Mouse (Mus musculus) limb, embryonic 11.5 days (tissue): ENCODE data around the gene Gm45716. TPM values are rescaled to one million over a fixed set of nuclear protein-coding genes. Genes with fewer than 3 reads are reported as not detected.

Experiments
- ATAC-seq: fragments of 200-750 bp; cut with Nextera tagmentation; 2 replicates; pipeline ENCODE4 v1.8.0; 2017; ENCODE audit warnings: low read depth; ENCODE audit not compliant: insufficient number of reproducible peaks, low FRiP score, low TSS enrichment
- DNase-seq: peaks from one replicate; pipeline ENCODE4 v3.0.0-alpha.2; 2015; ENCODE audit warnings: low spot score
- H3K27ac ChIP-seq: fragments of 300-500 bp; sonication (generic); replicated peaks from 2 replicates; pipeline ENCODE4 v1.5.1; 2014; ENCODE audit warnings: low read depth, mild to moderate bottlenecking, low read length
- H3K27me3 ChIP-seq: fragments of 300-500 bp; sonication (generic); 2 replicates; pipeline ENCODE4 v1.6.1; 2014; ENCODE audit warnings: mild to moderate bottlenecking, low read length, mixed read lengths; ENCODE audit not compliant: control insufficient read depth, insufficient read depth
- H3K36me3 ChIP-seq: fragments of 300-500 bp; sonication (generic); 2 replicates; pipeline ENCODE4 v1.6.1; 2014; ENCODE audit warnings: mild to moderate bottlenecking, low read length, moderate library complexity, mixed read lengths; ENCODE audit not compliant: control insufficient read depth, insufficient read depth
- H3K4me1 ChIP-seq: fragments of 300-500 bp; sonication (generic); 2 replicates; pipeline ENCODE4 v1.6.1; 2014; ENCODE audit warnings: low read length, mixed read lengths; ENCODE audit not compliant: control insufficient read depth, insufficient read depth
- H3K4me2 ChIP-seq: fragments of 300-500 bp; sonication (generic); 2 replicates; pipeline ENCODE4 v1.6.1; 2014; ENCODE audit warnings: low read depth, mild to moderate bottlenecking, moderate library complexity; ENCODE audit not compliant: severe bottlenecking
- H3K4me3 ChIP-seq: fragments of 300-500 bp; sonication (generic); 2 replicates; pipeline ENCODE4 v1.5.1; 2014; ENCODE audit warnings: low read depth, low read length
- H3K9ac ChIP-seq: fragments of 300-500 bp; sonication (generic); 2 replicates; pipeline ENCODE4 v1.6.1; 2014; ENCODE audit warnings: mild to moderate bottlenecking, low read length
- H3K9me3 ChIP-seq: fragments of 300-500 bp; sonication (generic); 2 replicates; pipeline ENCODE4 v1.6.1; 2016; ENCODE audit warnings: low read length; ENCODE audit not compliant: control insufficient read depth
- WGBS: fragments of 180-500 bp; shearing (Covaris S2); extraction: QIAGEN DNeasy Blood & Tissue Kit; methylation state at CpG from one replicate; pipeline ENCODE4 v1.1.7; 2014; 5-methylcytosine and 5-hydroxymethylcytosine counted together
- polyA plus RNA-seq: library from polyadenylated mRNA; unstranded; fragments of >200 nt; fragmentation: Nextera tagmentation; extraction: Ambion mirVana; gene quantifications from 2 replicates; pipeline ENCODE4 v1.2.1, GENCODE M21; 2014

Gene Gm45716
- polyA plus RNA-seq, 1 experiment from 2014 or later = 10.4 TPM

- H3K4me3 ChIP-seq = no peak overlapping the region
- H3K9ac ChIP-seq = no peak overlapping the region
- DNase-seq = no peak
- H3K27me3 ChIP-seq = no peaks in the 10 kb centered on the region
- 69% methylated on average over 1 of the region's 1 CpGs for WGBS
- H3K4me2 ChIP-seq = no peak overlapping the region
- H3K36me3 ChIP-seq = no peaks in the 10 kb centered on the region
- H3K9me3 ChIP-seq = no peaks in the 10 kb centered on the region
- H3K27ac ChIP-seq = no peak overlapping the region
- ATAC-seq = no peak
- H3K4me1 ChIP-seq = no peaks in the 10 kb centered on the region
Observed at GRCm38 (mm10) chr11:90194946-90195345, 7.5 kb downstream of the Gm45716 start.

GRCm38 (mm10) chr11:90195756-90196520, 8.5 kb downstream of the Gm45716 start:
- Histone ChIP-seq H3K27me3 (no peaks in the 10 kb centered on the region), H3K9me3 (no peaks in the 10 kb centered on the region), H3K36me3 (no peaks in the 10 kb centered on the region), H3K4me2 (no peak overlapping the region), H3K9ac (no peak overlapping the region), H3K4me3 (no peak overlapping the region), H3K4me1 (no peaks in the 10 kb centered on the region), H3K27ac (no peak overlapping the region)
- ATAC-seq = no peak
- no peak for DNase-seq
- 90% methylated on average over 11 of the region's 11 CpGs for WGBS

DNA sequence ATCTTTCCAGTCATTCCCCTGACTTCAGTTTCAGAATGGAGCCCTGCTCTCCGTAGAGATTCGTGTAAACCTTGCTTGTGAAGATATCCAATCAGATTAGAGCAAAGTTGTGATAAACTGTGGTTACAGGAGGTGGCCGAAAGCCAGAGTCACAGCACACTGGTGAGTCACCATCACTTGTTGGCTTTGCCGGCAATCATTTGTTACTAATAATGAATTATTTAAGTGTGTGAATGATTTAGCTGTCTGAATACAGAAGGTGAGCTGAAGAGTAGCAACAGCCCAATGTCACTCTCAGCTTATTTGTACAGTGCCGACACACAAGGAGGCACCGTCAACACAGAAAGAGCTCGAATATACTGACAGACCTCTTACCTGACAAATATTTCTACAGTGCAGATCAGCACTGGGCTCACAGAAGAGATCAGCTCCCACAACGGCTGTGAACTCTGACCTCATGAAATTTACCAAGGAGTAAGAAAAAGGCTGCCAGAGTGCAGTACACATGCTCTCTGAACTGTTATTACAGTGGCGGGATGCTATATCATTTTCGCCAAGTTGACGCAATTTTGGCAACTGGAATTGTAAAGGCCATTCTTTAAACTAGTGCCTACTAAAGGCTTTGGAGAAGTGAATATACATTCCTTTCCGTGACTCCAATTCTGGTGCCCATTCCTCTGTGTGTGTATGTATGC, 9.2 kb downstream of the Gm45716 start:
- Histone ChIP-seq H3K36me3 (no peaks in the 10 kb centered on the region), H3K4me3 (no peak overlapping the region), H3K9ac (no peak overlapping the region), H3K4me2 (no peak overlapping the region), H3K27me3 (no peaks in the 10 kb centered on the region), H3K4me1 (no peaks in the 10 kb centered on the region), H3K9me3 (no peaks in the 10 kb centered on the region), H3K27ac (no peak overlapping the region)
- DNase-seq = no peak
- no peak for ATAC-seq
- WGBS = 86% methylated on average over 12 of the region's 12 CpGs

DNA sequence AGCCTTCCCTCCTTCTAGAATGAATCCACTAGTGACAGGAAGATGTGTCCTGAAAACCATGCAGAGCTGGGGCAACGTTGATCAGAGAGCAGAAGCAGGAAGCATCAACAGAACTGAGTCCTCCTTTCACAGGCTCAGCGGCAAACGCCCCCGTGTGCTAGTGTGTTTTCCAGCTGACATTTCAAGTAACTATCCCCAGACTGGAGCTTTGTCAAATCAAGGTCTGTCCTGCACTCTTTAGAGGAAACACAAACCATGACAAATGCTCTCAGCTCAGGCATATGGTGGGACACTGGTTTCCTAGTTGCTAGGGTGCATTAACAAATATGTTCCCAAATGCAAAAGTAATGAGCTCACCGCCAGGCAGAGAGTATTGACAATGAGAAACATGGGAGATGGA, 10.6 kb downstream of the Gm45716 start:
- DNase-seq = no peak
- no peak for ATAC-seq
- H3K4me1 ChIP-seq = no peaks in the 10 kb centered on the region
- H3K9ac ChIP-seq = no peak overlapping the region
- 71% methylated on average over 5 of the region's 5 CpGs for WGBS
- no peak overlapping the region for H3K27ac ChIP-seq
- no peaks in the 10 kb centered on the region for H3K9me3 ChIP-seq
- H3K4me3 ChIP-seq = no peak overlapping the region
- H3K36me3 ChIP-seq = no peaks in the 10 kb centered on the region
- no peaks in the 10 kb centered on the region for H3K27me3 ChIP-seq
- no peak overlapping the region for H3K4me2 ChIP-seq

DNA sequence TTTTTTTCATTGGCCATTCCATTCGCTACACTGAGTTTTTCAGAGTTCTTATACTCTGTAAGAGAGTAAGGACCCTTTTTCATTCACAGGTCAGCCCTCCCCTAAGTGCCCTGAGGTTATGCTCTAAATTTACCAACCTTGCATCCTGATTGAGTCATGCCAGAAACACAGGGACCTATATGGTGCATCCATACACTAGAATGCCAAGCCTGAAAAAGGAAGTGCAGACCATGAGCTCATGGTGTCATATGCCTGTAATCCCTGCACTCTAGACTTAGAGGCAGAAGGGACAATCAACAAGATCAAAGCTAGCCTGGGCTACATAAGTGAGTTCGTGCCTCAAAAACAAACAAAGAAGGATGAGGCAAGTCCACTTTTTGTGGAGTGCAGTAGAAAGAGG, 13.3 kb downstream of the Gm45716 start:
- no peaks in the 10 kb centered on the region for H3K27me3 ChIP-seq
- H3K4me2 ChIP-seq = no peak overlapping the region
- H3K36me3 ChIP-seq = no peaks in the 10 kb centered on the region
- no peak overlapping the region for H3K27ac ChIP-seq
- H3K9ac ChIP-seq = no peak overlapping the region
- no peak overlapping the region for H3K4me3 ChIP-seq
- H3K4me1 ChIP-seq = no peaks in the 10 kb centered on the region
- no peaks in the 10 kb centered on the region for H3K9me3 ChIP-seq
- DNase-seq (no peak), ATAC-seq (no peak)
- WGBS = 82% methylated on average over 2 of the region's 2 CpGs

DNA sequence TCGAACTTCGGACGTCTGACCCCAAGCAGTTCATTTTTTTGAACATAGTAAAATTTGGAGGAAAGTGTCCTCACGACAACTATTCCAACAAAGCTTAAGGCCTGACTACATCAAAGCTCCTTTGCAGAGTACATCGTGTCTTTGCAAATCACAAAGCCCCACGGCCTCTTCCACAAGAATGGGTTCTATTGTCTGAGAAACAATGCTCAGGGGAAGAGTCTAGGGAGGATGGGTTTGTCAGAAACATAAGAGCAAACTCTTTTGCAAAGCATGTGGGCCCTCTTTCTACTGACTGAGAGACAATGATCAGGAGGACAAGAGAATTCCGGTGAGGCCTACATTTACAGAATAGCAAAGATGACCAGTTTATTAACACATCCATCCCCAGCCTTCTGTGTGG, 26.8 kb downstream of the Gm45716 start:
- DNase-seq (no peak), ATAC-seq (no peak)
- H3K27me3 ChIP-seq = no peaks in the 10 kb centered on the region
- H3K4me2 ChIP-seq = no peak overlapping the region
- H3K4me3 ChIP-seq = no peak overlapping the region
- no peaks in the 10 kb centered on the region for H3K4me1 ChIP-seq
- no peaks in the 10 kb centered on the region for H3K36me3 ChIP-seq
- H3K27ac ChIP-seq = no peak overlapping the region
- 84% methylated on average over 7 of the region's 7 CpGs for WGBS
- H3K9ac ChIP-seq = no peak overlapping the region
- no peaks in the 10 kb centered on the region for H3K9me3 ChIP-seq

- DNase-seq (no peak), ATAC-seq (no peak)
- Histone ChIP-seq H3K27ac (no peak overlapping the region), H3K4me3 (no peak overlapping the region), H3K27me3 (no peaks in the 10 kb centered on the region), H3K36me3 (no peaks in the 10 kb centered on the region), H3K9ac (no peak overlapping the region), H3K4me1 (no peaks in the 10 kb centered on the region), H3K4me2 (no peak overlapping the region), H3K9me3 (no peaks in the 10 kb centered on the region)
- 64% methylated on average over 6 of the region's 6 CpGs for whole genome bisulfite sequencing
Observed at GRCm38 (mm10) chr11:90220022-90220645, 32.7 kb downstream of the Gm45716 start.

GRCm38 (mm10) chr11:90220750-90221149, 33.3 kb downstream of the Gm45716 start:
- no peaks in the 10 kb centered on the region for H3K9me3 ChIP-seq
- no peaks in the 10 kb centered on the region for H3K4me1 ChIP-seq
- 30% methylated on average over 2 of the region's 2 CpGs for WGBS
- no peak for ATAC-seq
- no peak overlapping the region for H3K9ac ChIP-seq
- H3K4me2 ChIP-seq = no peak overlapping the region
- no peak for DNase-seq
- no peaks in the 10 kb centered on the region for H3K36me3 ChIP-seq
- H3K27me3 ChIP-seq = no peaks in the 10 kb centered on the region
- H3K4me3 ChIP-seq = no peak overlapping the region
- no peak overlapping the region for H3K27ac ChIP-seq
